ENCODE assay signal across 29 mouse cellular contexts in the genomic region with DNA sequence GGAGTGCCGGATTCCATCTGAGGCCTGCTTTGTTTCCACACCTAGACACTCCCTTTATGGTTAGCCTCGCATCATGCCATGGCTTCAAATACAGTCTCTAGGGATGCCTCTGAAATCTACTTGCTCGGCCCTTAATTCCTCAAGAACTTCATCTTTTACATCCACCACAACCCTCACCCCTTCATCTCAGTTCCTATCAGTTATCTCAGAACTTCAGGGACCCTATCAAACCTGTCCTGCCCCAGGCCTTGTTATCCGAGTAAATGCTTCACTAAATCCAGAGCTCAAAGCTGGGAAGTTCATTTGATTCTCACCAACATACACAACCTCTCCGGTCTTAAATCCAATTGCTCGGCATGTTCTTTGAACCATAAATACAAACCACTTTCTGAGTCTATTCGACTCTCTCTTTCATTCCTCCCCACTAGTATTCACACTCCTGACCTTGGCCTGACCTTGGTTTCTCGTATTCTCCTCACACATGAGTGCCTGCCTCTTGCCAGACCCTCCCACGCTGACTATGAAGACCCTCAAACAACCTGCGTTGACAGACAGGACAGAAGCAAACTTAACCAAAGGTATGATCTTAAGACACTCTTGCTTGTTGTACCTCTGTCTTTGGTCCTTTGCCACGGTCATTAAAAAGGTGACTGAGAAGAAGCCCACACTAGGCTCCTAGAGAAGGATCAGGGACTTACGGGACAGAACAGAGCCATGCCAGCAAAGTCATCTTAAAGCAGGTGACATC. TPM values are rescaled to one million over a fixed set of nuclear protein-coding genes. Genes with fewer than 3 reads are reported as not detected.
DNase-seq lines count a peak whose midpoint lies in the region; ATAC-seq and TF ChIP-seq lines count a peak whose summit lies in the region.
"Had no signal": no experiment of that assay in that cellular context is flagged by ENCODE, and none has a peak within 500 bp of the region (broad histone marks: within the 10 kb centered on the region; RNA-seq: fewer than 3 reads in every experiment).

No protein-coding gene starts in this region.

- no peak for TF ChIP-seq CTCF in heart, adult 2 months (IDR thresholded peaks at IDR 0.05)
- no peak for TF ChIP-seq CTCF in liver, adult 2 months (IDR thresholded peaks at IDR 0.05; ENCODE audit: low read depth, low read length)
- TF ChIP-seq CTCF in bone marrow, adult 2 months (IDR thresholded peaks at IDR 0.05; ENCODE audit: control insufficient read depth, insufficient read depth, low read length) = no peak

- peak; percentile 60 for DNase-seq in heart, adult 11 months
- no peak for DNase-seq in heart, adult 2 months
- DNase-seq in liver, adult 2 months (ENCODE audit: extremely low read depth, low read depth, low spot score) = no peak
- DNase-seq in liver = no peak
- no peak for DNase-seq in urinary bladder, postnatal 25 days (ENCODE audit: low spot score)
- DNase-seq in gastrocnemius, postnatal 10 days = no peak
- DNase-seq: adrenal gland, postnatal 10 days; cerebellum, adult 11-12 months; cerebellum, adult 9-11 months; embryo, embryonic 11 days; heart, postnatal 4 days; kidney, adult 11 months; kidney, postnatal 25 days; lung, adult 18-20 months; lung, postnatal 4 days; thymus, postnatal 4 days had no signal

- peaks cover 23% of the 10 kb centered on the region for H3K4me1 ChIP-seq in heart, adult 2 months (ENCODE audit: control insufficient read depth, insufficient read depth, low read length)
- H3K4me1 ChIP-seq in liver, adult 2 months (ENCODE audit: control insufficient read depth, insufficient read depth, low read length) = peaks cover 30% of the 10 kb centered on the region
- peaks cover 17% of the 10 kb centered on the region for H3K4me1 ChIP-seq in bone marrow, adult 2 months (ENCODE audit: control insufficient read depth, insufficient read depth, low read length)
- peaks cover 31% of the 10 kb centered on the region for H3K4me1 ChIP-seq in liver, embryonic 15.5 days (replicated peaks)

- no peak overlapping the region for H3K27ac ChIP-seq in heart, adult 2 months
- H3K27ac ChIP-seq in liver, adult 2 months (replicated peaks; ENCODE audit: insufficient read depth, low read depth, low read length) = peak overlapping the region; percentile 31
- peak overlapping the region; percentile 55; the same call in 1 of the 2 replicates for H3K27ac ChIP-seq in bone marrow, adult 2 months (ENCODE audit: control insufficient read depth, insufficient read depth, low read depth, low read length, poor library complexity)
- no peak overlapping the region for H3K27ac ChIP-seq in liver, embryonic 15.5 days (replicated peaks)
- H3K27ac ChIP-seq: embryonic facial prominence, embryonic 12.5 days; forebrain, embryonic 10.5 days; forebrain, embryonic 15.5 days; hindbrain, embryonic 13.5 days; kidney, embryonic 15.5 days; limb, embryonic 13.5 days; midbrain, embryonic 10.5 days; neural tube, embryonic 13.5 days had no signal

- WGBS in heart, adult 2 months = 87% methylated on average over 12 of the region's 12 CpGs
- 91% methylated on average over 12 of the region's 12 CpGs for WGBS in liver, adult 2 months
- 56% methylated on average over 12 of the region's 12 CpGs for whole genome bisulfite sequencing in bone marrow, adult 2 months
- 52% methylated on average over 12 of the region's 12 CpGs for WGBS in liver, embryonic 15.5 days (ENCODE audit: insufficient replicate concordance)

- intact Hi-C loops in heart, adult 2 months (cut with DNase I) = no loop called here

- TF ChIP-seq POLR2A in heart, adult 2 months (IDR thresholded peaks at IDR 0.05; ENCODE audit: insufficient read depth, low read depth, low read length) = no peak
- no peak for TF ChIP-seq POLR2A in liver, adult 2 months (IDR thresholded peaks at IDR 0.05; ENCODE audit: extremely low read depth, insufficient read depth, low read length)
- no peak for TF ChIP-seq POLR2A in bone marrow, adult 2 months (IDR thresholded peaks at IDR 0.05; ENCODE audit: borderline replicate concordance, control insufficient read depth, low read depth, low read length)

- ATAC-seq in liver, embryonic 15.5 days (ENCODE audit: insufficient read depth) = no peak; the same call in 1 of the 2 replicates
- ATAC-seq: forebrain, embryonic 15.5 days; lung, postnatal 0 days; Patski had no signal

- no peak for TF ChIP-seq EP300 in heart, adult 2 months (IDR thresholded peaks at IDR 0.05; ENCODE audit: insufficient read depth, low read depth, low read length)

- H3K36me3 ChIP-seq in heart, adult 2 months (ENCODE audit: control insufficient read depth, insufficient read depth, low read length) = peaks cover 3% of the 10 kb centered on the region; the same call in 1 of the 2 replicates
- H3K36me3 ChIP-seq in liver, adult 2 months (ENCODE audit: control insufficient read depth, insufficient read depth, low read length) = no peaks in the 10 kb centered on the region
- no peaks in the 10 kb centered on the region for H3K36me3 ChIP-seq in liver, embryonic 15.5 days (replicated peaks)
- H3K36me3 ChIP-seq: embryonic facial prominence, embryonic 12.5 days; forebrain, embryonic 10.5 days; forebrain, embryonic 15.5 days; hindbrain, embryonic 13.5 days; kidney, embryonic 15.5 days; limb, embryonic 13.5 days; midbrain, embryonic 10.5 days; neural tube, embryonic 13.5 days had no signal

- no peak overlapping the region for H3K4me3 ChIP-seq in heart, adult 2 months
- H3K4me3 ChIP-seq in liver, adult 2 months (ENCODE audit: insufficient read depth, low read depth, low read length) = no peak overlapping the region
- no peak overlapping the region for H3K4me3 ChIP-seq in bone marrow, adult 2 months (replicated peaks; ENCODE audit: control insufficient read depth, low read depth, low read length)
- H3K4me3 ChIP-seq in liver, embryonic 15.5 days (replicated peaks) = no peak overlapping the region
- H3K4me3 ChIP-seq: embryonic facial prominence, embryonic 12.5 days; forebrain, embryonic 10.5 days; forebrain, embryonic 15.5 days; hindbrain, embryonic 13.5 days; kidney, embryonic 15.5 days; limb, embryonic 13.5 days; midbrain, embryonic 10.5 days; neural tube, embryonic 13.5 days had no signal

- no peak overlapping the region for H3K9ac ChIP-seq in heart, adult 2 months (ENCODE audit: low read depth, low read length)
- no peak overlapping the region for H3K9ac ChIP-seq in liver, adult 2 months (ENCODE audit: low read depth, low read length)
- no peak overlapping the region for H3K9ac ChIP-seq in liver, embryonic 15.5 days
- H3K9ac ChIP-seq: embryonic facial prominence, embryonic 12.5 days; forebrain, embryonic 15.5 days; hindbrain, embryonic 13.5 days; kidney, embryonic 15.5 days; limb, embryonic 13.5 days; neural tube, embryonic 13.5 days had no signal

- no peaks in the 10 kb centered on the region for H3K9me3 ChIP-seq in liver, embryonic 15.5 days (replicated peaks)
- H3K9me3 ChIP-seq: embryonic facial prominence, embryonic 12.5 days; forebrain, embryonic 10.5 days; forebrain, embryonic 15.5 days; hindbrain, embryonic 13.5 days; kidney, embryonic 15.5 days; limb, embryonic 13.5 days; midbrain, embryonic 10.5 days; neural tube, embryonic 13.5 days had no signal

- no peaks in the 10 kb centered on the region for H3K79me2 ChIP-seq in heart, adult 2 months (replicated peaks; ENCODE audit: control insufficient read depth, insufficient read depth, low read length)
- H3K79me2 ChIP-seq in liver, adult 2 months (ENCODE audit: control insufficient read depth, insufficient read depth, low read length) = peaks cover 49% of the 10 kb centered on the region

- H3K4me2 ChIP-seq in liver, embryonic 15.5 days = 0 out of 2 replicates have a peak overlapping the region, but pooled peaks have one; percentile 11
- H3K4me2 ChIP-seq: embryonic facial prominence, embryonic 12.5 days; forebrain, embryonic 15.5 days; hindbrain, embryonic 13.5 days; kidney, embryonic 15.5 days; limb, embryonic 13.5 days; neural tube, embryonic 13.5 days had no signal

- no peaks in the 10 kb centered on the region for H3K27me3 ChIP-seq in heart, adult 2 months (ENCODE audit: control insufficient read depth, insufficient read depth, low read length)
- H3K27me3 ChIP-seq in liver, adult 2 months (ENCODE audit: control insufficient read depth, insufficient read depth, low read length) = no peaks in the 10 kb centered on the region
- H3K27me3 ChIP-seq in liver, embryonic 15.5 days = no peaks in the 10 kb centered on the region
- H3K27me3 ChIP-seq: CH12.LX; embryonic facial prominence, embryonic 12.5 days; forebrain, embryonic 15.5 days; kidney, embryonic 15.5 days; limb, embryonic 13.5 days; neural tube, embryonic 13.5 days; Patski had no signal

RNA-seq across cellular contexts. Expression of a gene that starts 17.2 kb away (rescaled TPM):
- 10 to 100 TPM; 12.8 to 13.8 TPM for total RNA-seq in heart, adult 2 months (2021)
- 5.7 and 9.3 TPM in 2 replicates for polyA plus RNA-seq in heart, adult 2 months (2012; rRNA removed)
- 17.7 and 24.7 TPM in 2 replicates for total RNA-seq in liver, adult 2 months (2014; rRNA removed)
- 5.3 and 6.6 TPM in 2 replicates for polyA plus RNA-seq in liver, adult 2 months (2012; rRNA removed)
- polyA plus RNA-seq in bone marrow, adult 2 months (2011; ENCODE audit: insufficient read depth, insufficient read length, low replicate concordance, missing spikeins) = 16.8 and 39.4 TPM in 2 replicates
- 3.5 and 5.3 TPM in 2 replicates for polyA plus RNA-seq in liver, embryonic 15.5 days (2015; fragmentation: Nextera tagmentation; extraction: Ambion mirVana)
- 1 to 10 TPM; 2.3 to 4.3 TPM for total RNA-seq in gastrocnemius, postnatal 10 days (2021)

Comparison
In these comparisons a context has a peak if more than half of its experiments do, and no peak if none do; other contexts are left out.
1. H3K27ac ChIP-seq: peak in liver, adult 2 months (single experiment) and bone marrow, adult 2 months (single experiment); none in heart, adult 2 months (single experiment) and liver, embryonic 15.5 days (single experiment).